Mouse (Mus musculus) E14TG2a.4 (cell line): ENCODE data around the gene Pax8.

Source experiments
- CTCF ChIP-seq: conservative IDR thresholded peaks from 2 replicates; pipeline ENCODE4 v1.5.1; 2014; ENCODE audit warnings: low read length
- NANOG ChIP-seq: IDR thresholded peaks from 2 replicates; pipeline ENCODE4 v1.6.1; 2014; ENCODE audit warnings: borderline replicate concordance, low read length, mixed read lengths
- POU5F1 ChIP-seq: IDR thresholded peaks from 2 replicates; pipeline ENCODE4 v1.6.1; 2014; ENCODE audit warnings: low read length, borderline replicate concordance

- TF ChIP-seq CTCF (no peak), NANOG (no peak), POU5F1 (no peak)
These were observed 33.0 kb downstream of the Pax8 start for GRCm38 (mm10) chr2:24442303-24442925.
